8 mouse cellular contexts compared by ENCODE assay signal in the genomic region with DNA sequence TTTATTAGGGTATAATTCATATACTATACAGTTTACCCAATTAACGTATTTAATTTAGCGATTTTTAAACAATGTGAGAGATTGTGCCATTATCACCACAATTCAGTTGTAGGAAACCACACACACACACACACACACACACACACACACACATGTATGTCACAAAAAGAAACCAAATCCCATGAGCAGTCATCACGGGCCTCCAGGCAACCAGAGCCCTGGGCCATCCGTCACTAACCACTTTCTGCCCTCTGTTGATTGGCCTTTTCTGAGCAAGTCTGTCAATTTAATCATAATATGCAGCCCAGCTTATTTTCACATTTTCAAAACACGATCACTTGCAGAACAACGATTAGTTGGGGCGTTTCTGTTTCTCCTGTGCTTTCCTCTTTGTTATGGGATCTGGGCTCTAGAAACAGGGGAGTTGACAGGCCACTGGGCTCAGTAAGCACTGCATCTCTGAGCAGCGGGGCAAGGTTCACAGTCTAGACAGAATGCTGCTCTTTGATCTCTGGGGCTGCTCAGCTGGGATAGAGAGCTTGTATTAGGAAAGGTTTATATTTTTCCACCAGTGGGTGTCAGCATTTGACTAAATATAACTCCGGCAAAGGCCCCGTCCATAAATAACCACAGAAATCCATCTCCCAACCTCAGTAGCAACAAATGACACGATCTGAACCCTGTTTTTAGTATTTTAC. TPM values are rescaled to one million over a fixed set of nuclear protein-coding genes. Genes with fewer than 3 reads are reported as not detected.
A peak's percentile ranks its signal among the peaks of the same experiment; 100 is the strongest.
DNase-seq lines count a peak whose midpoint lies in the region; ATAC-seq and TF ChIP-seq lines count a peak whose summit lies in the region.
"Had no signal": no experiment of that assay in that cellular context is flagged by ENCODE, and none has a peak within 500 bp of the region (broad histone marks: within the 10 kb centered on the region; RNA-seq: fewer than 3 reads in every experiment).

No protein-coding gene starts in this region.

- TF ChIP-seq CTCF in midbrain, postnatal 0 days (IDR thresholded peaks at IDR 0.05) = peak; percentile 75

- ATAC-seq in hindbrain, embryonic 15.5 days (ENCODE audit: low FRiP score, low read depth) = peak; percentile 73
- peak; percentile 76 for ATAC-seq in limb, embryonic 14.5 days (ENCODE audit: low FRiP score, low read depth)
- ATAC-seq in midbrain, postnatal 0 days (ENCODE audit: low FRiP score) = peak; percentile 71

- H3K27ac ChIP-seq in hindbrain, embryonic 15.5 days (replicated peaks) = no peak overlapping the region
- H3K27ac ChIP-seq in limb, embryonic 14.5 days (replicated peaks; ENCODE audit: low read depth, low read length) = no peak overlapping the region
- no peak overlapping the region for H3K27ac ChIP-seq in midbrain, postnatal 0 days (ENCODE audit: low read depth, low read length)

- TF ChIP-seq POLR2A in limb, embryonic 14.5 days (IDR thresholded peaks at IDR 0.05; ENCODE audit: borderline replicate concordance, extremely low read depth, insufficient read depth, insufficient read length) = no peak

- DNase-seq in thymus, postnatal 0 days (ENCODE audit: low spot score) = peak; percentile 73
- no peak for DNase-seq in thymus, postnatal 36 days
- peak; percentile 76 for DNase-seq in embryo, embryonic 9.5 days (ENCODE audit: extremely low spot score)
- DNase-seq in limb, embryonic 14.5 days (ENCODE audit: low spot score) = peak; percentile 87
- DNase-seq in midbrain, postnatal 0 days (ENCODE audit: low spot score) = peak; percentile 85
- no peak for DNase-seq in spleen, adult 12 weeks (ENCODE audit: low spot score)

- H3K9ac ChIP-seq in hindbrain, embryonic 15.5 days = no peak overlapping the region
- H3K9ac ChIP-seq in limb, embryonic 14.5 days (ENCODE audit: low read depth, low read length, severe bottlenecking) = no peak overlapping the region
- H3K9ac ChIP-seq in midbrain, postnatal 0 days (replicated peaks; ENCODE audit: low read length, poor library complexity, severe bottlenecking) = no peak overlapping the region

- H3K27me3 ChIP-seq in hindbrain, embryonic 15.5 days = no peaks in the 10 kb centered on the region
- no peaks in the 10 kb centered on the region for H3K27me3 ChIP-seq in limb, embryonic 14.5 days (ENCODE audit: control insufficient read depth, insufficient read depth, low read length)
- no peaks in the 10 kb centered on the region for H3K27me3 ChIP-seq in midbrain, postnatal 0 days (ENCODE audit: insufficient read depth, low read length)

- WGBS in hindbrain, embryonic 15.5 days = 53% methylated on average over 11 of the region's 11 CpGs
- WGBS in limb, embryonic 14.5 days = 39% methylated on average over 11 of the region's 11 CpGs
- 36% methylated on average over 11 of the region's 11 CpGs for WGBS in midbrain, postnatal 0 days

- H3K9me3 ChIP-seq in hindbrain, embryonic 15.5 days = no peaks in the 10 kb centered on the region
- H3K9me3 ChIP-seq in limb, embryonic 14.5 days (ENCODE audit: control insufficient read depth, low read length) = no peaks in the 10 kb centered on the region
- no peaks in the 10 kb centered on the region for H3K9me3 ChIP-seq in midbrain, postnatal 0 days (ENCODE audit: low read length)

- no peak overlapping the region for H3K4me3 ChIP-seq in hindbrain, embryonic 15.5 days
- H3K4me3 ChIP-seq in limb, embryonic 14.5 days (replicated peaks; ENCODE audit: low read length) = no peak overlapping the region
- no peak overlapping the region for H3K4me3 ChIP-seq in midbrain, postnatal 0 days (ENCODE audit: low read depth, low read length)
- H3K4me3 ChIP-seq: erythroblast, embryonic 14.5 days had no signal

- no peaks in the 10 kb centered on the region for H3K36me3 ChIP-seq in hindbrain, embryonic 15.5 days
- H3K36me3 ChIP-seq in limb, embryonic 14.5 days (ENCODE audit: control insufficient read depth, insufficient read depth, low read length) = no peaks in the 10 kb centered on the region
- 0 out of 2 replicates have a peak, but pooled peaks cover 3% of the 10 kb centered on the region for H3K36me3 ChIP-seq in midbrain, postnatal 0 days (ENCODE audit: insufficient read depth, low read length)

- H3K4me1 ChIP-seq in hindbrain, embryonic 15.5 days (replicated peaks) = 0 out of 2 replicates have a peak, but pooled peaks cover 9% of the 10 kb centered on the region
- H3K4me1 ChIP-seq in limb, embryonic 14.5 days (ENCODE audit: control insufficient read depth, insufficient read depth, low read length) = 0 out of 2 replicates have a peak, but pooled peaks cover 4% of the 10 kb centered on the region
- H3K4me1 ChIP-seq in midbrain, postnatal 0 days (ENCODE audit: insufficient read depth, low read length) = no peaks in the 10 kb centered on the region

- H3K4me2 ChIP-seq in hindbrain, embryonic 15.5 days = no peak overlapping the region
- H3K4me2 ChIP-seq in limb, embryonic 14.5 days (replicated peaks; ENCODE audit: low read depth, low read length, severe bottlenecking) = no peak overlapping the region
- no peak overlapping the region for H3K4me2 ChIP-seq in midbrain, postnatal 0 days (ENCODE audit: low read depth, low read length, poor library complexity, severe bottlenecking)

RNA-seq across cellular contexts. Expression of a gene that starts 21.7 kb away (rescaled TPM):
- polyA plus RNA-seq in thymus, postnatal 0 days (2015; fragmentation: Nextera tagmentation; extraction: Ambion mirVana) = 3.2 and 3.7 TPM in 2 replicates
- polyA plus RNA-seq in hindbrain, embryonic 15.5 days (2015; fragmentation: Nextera tagmentation; extraction: Ambion mirVana) = 10.7 and 11.0 TPM in 2 replicates
- polyA plus RNA-seq in limb, embryonic 14.5 days (2012; rRNA removed) = 40.4 and 48.1 TPM in 2 replicates
- polyA plus RNA-seq in limb, embryonic 14.5 days (2014; fragmentation: Nextera tagmentation; extraction: Ambion mirVana) = 21.0 and 21.9 TPM in 2 replicates
- total RNA-seq in midbrain, postnatal 0 days (2014; rRNA removed) = 13.2 and 15.2 TPM in 2 replicates
- 13.0 and 13.1 TPM in 2 replicates for polyA plus RNA-seq in midbrain, postnatal 0 days (2015; fragmentation: Nextera tagmentation; extraction: Ambion mirVana)

Comparison
In these comparisons a context has a peak if more than half of its experiments do, and no peak if none do; other contexts are left out.
1. DNase-seq: peak in thymus, postnatal 0 days (single experiment), embryo, embryonic 9.5 days (single experiment), limb, embryonic 14.5 days (single experiment) and midbrain, postnatal 0 days (single experiment); none in thymus, postnatal 36 days (0 of 2) and spleen, adult 12 weeks (single experiment).
2. Peak in every context shown above with its lines, with median percentiles within 50 percentile points of each other: ATAC-seq.